Mouse (Mus musculus) CD4-positive, CD25-positive, alpha-beta regulatory T cell, adult 9 weeks (primary cell): ENCODE measurements around the gene Emilin3. TPM values are rescaled to one million over a fixed set of nuclear protein-coding genes. Genes with fewer than 3 reads are reported as not detected.

Source experiments
- polyA plus RNA-seq: library from polyadenylated mRNA; unstranded; fragments of 100-300 nt; shearing (Covaris generic); gene quantifications from one replicate; pipeline ENCODE4 v1.2.1, GENCODE M21; 2017

The Emilin3 gene
- polyA plus RNA-seq: not detected

DNA sequence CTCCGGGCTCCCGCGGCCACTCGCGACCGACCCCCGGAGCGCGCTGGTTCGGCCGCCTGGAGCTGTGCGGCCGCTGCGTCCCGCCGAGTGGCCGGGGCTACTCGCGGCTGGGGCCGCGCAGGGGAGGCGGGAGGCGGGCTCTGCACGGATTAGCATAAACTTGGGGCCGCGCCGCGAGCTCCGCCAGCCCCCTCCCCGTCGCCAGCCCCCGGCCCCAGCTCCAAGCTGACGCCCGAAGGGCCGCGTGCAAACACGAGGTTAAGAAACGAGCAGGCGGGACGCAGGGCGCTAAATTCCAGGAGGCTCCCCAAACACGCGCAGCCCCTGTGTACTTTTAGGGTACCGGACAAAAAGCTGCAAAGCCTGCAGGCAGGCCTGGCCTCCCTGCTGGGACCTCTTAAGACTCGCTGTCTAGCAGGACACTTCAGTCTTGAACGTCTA, at the start of gene Emilin3:
TSS of gene Emilin3 (minus strand) at position 98 of the 441 bp plus-strand sequence.

DNA sequence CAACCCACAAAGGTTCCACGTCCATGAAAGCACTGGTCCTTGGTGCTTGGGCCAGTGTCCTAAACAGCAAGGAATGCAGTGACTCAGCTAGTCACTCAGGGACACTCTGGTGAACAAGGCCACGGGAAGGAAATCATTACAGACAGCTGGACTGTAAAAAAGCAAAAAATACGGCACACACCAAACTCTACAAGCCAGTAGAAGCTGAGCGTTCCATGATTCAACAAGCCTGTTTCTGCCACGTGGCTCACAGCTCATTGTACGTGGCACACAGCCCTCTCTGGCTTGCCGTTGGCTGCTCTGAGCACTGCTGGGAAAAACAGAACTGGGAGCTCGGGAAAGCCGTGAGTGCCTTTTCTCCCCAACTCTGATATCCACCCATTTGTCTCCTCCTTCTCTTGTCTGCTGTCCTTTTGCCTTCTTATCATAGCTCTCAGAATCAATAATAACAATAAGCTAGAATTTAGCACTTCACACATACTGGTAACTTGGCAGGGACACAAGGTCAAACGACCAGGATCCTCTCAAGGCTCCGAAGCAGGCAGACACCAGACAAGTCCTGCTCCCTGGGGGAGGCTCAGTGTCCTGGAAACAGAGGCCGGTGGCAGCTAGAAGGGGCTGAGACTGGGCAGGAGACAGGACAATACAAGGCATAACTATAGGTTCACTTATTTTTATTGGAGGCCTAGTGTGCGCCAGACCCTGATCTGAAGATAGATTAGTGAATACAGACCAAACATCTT, 31.5 kb downstream of the Emilin3 start, which contains the start of gene Lpin3:
TSS of gene Lpin3 (plus strand) at position 218 of the 743 bp plus-strand sequence.

DNA sequence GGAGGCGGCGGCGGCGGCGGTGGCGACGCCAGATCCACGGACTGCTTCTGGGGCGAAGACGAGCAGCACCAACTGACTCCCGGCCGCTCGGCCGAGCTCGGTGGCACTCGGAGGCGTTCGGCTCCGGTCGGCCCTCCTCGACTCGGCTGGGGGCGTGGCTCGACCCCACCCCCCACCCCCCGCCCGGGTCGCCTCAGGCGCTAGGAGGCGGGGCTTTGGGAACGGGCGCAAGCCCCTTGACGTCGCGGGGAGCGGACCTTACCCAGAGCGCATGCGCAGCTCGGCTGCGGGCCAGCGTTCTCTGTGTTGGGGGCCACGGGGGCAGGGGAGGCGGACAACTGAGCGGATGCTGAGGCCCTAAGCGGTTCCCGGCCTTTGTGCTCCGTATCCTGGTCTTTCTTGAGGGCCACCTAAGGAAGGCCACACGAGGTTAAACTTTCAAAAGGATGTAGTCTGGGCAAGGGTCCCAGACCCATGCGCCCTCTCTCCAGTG, 39.2 kb downstream of the Emilin3 start, which contains the start of gene Zhx3:
TSS of gene Zhx3 (minus strand) at position 109 of the 493 bp plus-strand sequence.

Other genes starting within 250 kb of the Emilin3 start
- 38.9 TPM for gene Plcg1, start 181.0 kb downstream of the Emilin3 start, polyA plus RNA-seq
- gene Zhx3, start 39.3 kb downstream of the Emilin3 start, polyA plus RNA-seq: 4.6 TPM
- gene Lpin3, start 31.7 kb downstream of the Emilin3 start, polyA plus RNA-seq: 1.8 TPM
- gene Chd6, start 196.7 kb upstream of the Emilin3 start, polyA plus RNA-seq: 70.5 TPM